35 mouse cellular contexts compared by ENCODE assay signal in genomic region chr16:25080811-25081210, GRCm38 (mm10).
"Had no signal": no experiment of that assay in that cellular context is flagged by ENCODE, and none has a peak within 500 bp of the region (broad histone marks: within the 10 kb centered on the region; RNA-seq: fewer than 3 reads in every experiment).

No protein-coding gene starts in this region.

- H3K4me2 ChIP-seq: heart, embryonic 11.5 days; heart, embryonic 12.5 days; heart, embryonic 13.5 days; heart, embryonic 15.5 days; hindbrain, embryonic 12.5 days; hindbrain, embryonic 13.5 days; hindbrain, embryonic 14.5 days; hindbrain, embryonic 15.5 days; intestine, embryonic 15.5 days; kidney, embryonic 15.5 days had no signal

- H3K4me1 ChIP-seq: heart, embryonic 12.5 days; heart, embryonic 13.5 days; heart, embryonic 15.5 days; hindbrain, embryonic 10.5 days; hindbrain, embryonic 12.5 days; hindbrain, embryonic 13.5 days; hindbrain, embryonic 15.5 days; intestine, embryonic 15.5 days; kidney, embryonic 15.5 days had no signal

- ATAC-seq: hindbrain, embryonic 16.5 days; hindbrain, postnatal 0 days; inflammation-experienced regulatory T-cells, adult 6 months; intestine, embryonic 15.5 days; intestine, embryonic 16.5 days; intestine, postnatal 0 days had no signal

- DNase-seq: heart, postnatal 10 days; heart, postnatal 14 days; heart, postnatal 36 days; heart, postnatal 4 days; kidney, adult 11 months; kidney, adult 18-20 months; kidney, adult 2 months; kidney, adult 8-10 months; kidney, adult 9 months; kidney, postnatal 10 days; kidney, postnatal 14 days; kidney, postnatal 25 days; kidney, postnatal 36 days; kidney, postnatal 4 days; layer of hippocampus, adult 9-11 months; layer of hippocampus, postnatal 36 days had no signal

- H3K9ac ChIP-seq: heart, embryonic 12.5 days; heart, embryonic 13.5 days; heart, embryonic 15.5 days; hindbrain, embryonic 12.5 days; hindbrain, embryonic 13.5 days; hindbrain, embryonic 14.5 days; hindbrain, embryonic 15.5 days; intestine, embryonic 15.5 days; kidney, embryonic 15.5 days had no signal

- H3K27ac ChIP-seq: heart, embryonic 13.5 days; heart, embryonic 15.5 days; hindbrain, embryonic 10.5 days; hindbrain, embryonic 12.5 days; hindbrain, embryonic 13.5 days; hindbrain, embryonic 14.5 days; hindbrain, embryonic 15.5 days; hindbrain, postnatal 0 days; intestine, embryonic 15.5 days; kidney, embryonic 15.5 days; kidney, postnatal 0 days; layer of hippocampus, adult 2 months; left cerebral cortex, adult 2 months had no signal

- H3K9me3 ChIP-seq: heart, embryonic 12.5 days; heart, embryonic 13.5 days; heart, embryonic 15.5 days; hindbrain, embryonic 10.5 days; hindbrain, embryonic 12.5 days; hindbrain, embryonic 13.5 days; hindbrain, embryonic 15.5 days; intestine, embryonic 15.5 days; kidney, embryonic 15.5 days had no signal

- H3K4me3 ChIP-seq: heart, embryonic 12.5 days; heart, embryonic 13.5 days; heart, embryonic 15.5 days; hindbrain, embryonic 10.5 days; hindbrain, embryonic 12.5 days; hindbrain, embryonic 13.5 days; hindbrain, embryonic 15.5 days; intestine, embryonic 15.5 days; kidney, embryonic 15.5 days; layer of hippocampus, adult 2 months; left cerebral cortex, adult 2 months had no signal

- H3K27me3 ChIP-seq: heart, embryonic 12.5 days; heart, embryonic 13.5 days; heart, embryonic 15.5 days; hindbrain, embryonic 12.5 days; hindbrain, embryonic 13.5 days; hindbrain, embryonic 15.5 days; intestine, embryonic 15.5 days; kidney, embryonic 15.5 days had no signal

- H3K36me3 ChIP-seq: heart, embryonic 12.5 days; heart, embryonic 13.5 days; heart, embryonic 15.5 days; hindbrain, embryonic 10.5 days; hindbrain, embryonic 12.5 days; hindbrain, embryonic 13.5 days; hindbrain, embryonic 15.5 days; intestine, embryonic 15.5 days; kidney, embryonic 15.5 days had no signal
